Mouse (Mus musculus) olfactory bulb, adult 2 months (tissue): ENCODE data around the gene Gm17617. TPM values are rescaled to one million over a fixed set of nuclear protein-coding genes. Genes with fewer than 3 reads are reported as not detected.

Experiments used
- H3K27ac ChIP-seq: fragments of 200-500 bp; 2 replicates; pipeline ENCODE4 v1.5.1; 2012; ENCODE audit warnings: low read depth, low read length; ENCODE audit not compliant: insufficient read depth
- H3K4me1 ChIP-seq: fragments of 200-500 bp; 2 replicates; pipeline ENCODE4 v1.6.1; 2012; ENCODE audit warnings: low read length; ENCODE audit not compliant: control insufficient read depth, insufficient read depth
- H3K4me3 ChIP-seq: fragments of 200-500 bp; 2 replicates; pipeline ENCODE4 v1.5.1; 2012; ENCODE audit warnings: mild to moderate bottlenecking, low read depth, low read length, moderate library complexity; ENCODE audit not compliant: insufficient read depth
- CTCF ChIP-seq: fragments of 200-500 bp; IDR thresholded peaks from 2 replicates; pipeline ENCODE4 v1.5.1; 2012; ENCODE audit warnings: low read depth, mild to moderate bottlenecking, low read length, moderate library complexity; ENCODE audit not compliant: insufficient read depth
- POLR2A ChIP-seq: fragments of 200-500 bp; IDR thresholded peaks from 2 replicates; pipeline ENCODE4 v1.6.1; 2012; ENCODE audit warnings: mild to moderate bottlenecking, low read depth, low read length, moderate library complexity; ENCODE audit not compliant: insufficient read depth
- WGBS: fragments of 180-500 bp; shearing (Covaris S2); methylation state at CpG from one replicate; pipeline ENCODE4 v1.1.7; 2018; 5-methylcytosine and 5-hydroxymethylcytosine counted together
- polyA plus RNA-seq: library from polyadenylated mRNA; stranded (reverse); fragments of >200 nt; gene quantifications from 2 replicates; pipeline ENCODE4 v1.2.4, GENCODE M21; 2012; ENCODE audit warnings: low replicate concordance; ENCODE audit not compliant: missing spikeins, insufficient read depth, insufficient read length

Gene Gm17617
- polyA plus RNA-seq, 1 experiment, result not detected

DNA sequence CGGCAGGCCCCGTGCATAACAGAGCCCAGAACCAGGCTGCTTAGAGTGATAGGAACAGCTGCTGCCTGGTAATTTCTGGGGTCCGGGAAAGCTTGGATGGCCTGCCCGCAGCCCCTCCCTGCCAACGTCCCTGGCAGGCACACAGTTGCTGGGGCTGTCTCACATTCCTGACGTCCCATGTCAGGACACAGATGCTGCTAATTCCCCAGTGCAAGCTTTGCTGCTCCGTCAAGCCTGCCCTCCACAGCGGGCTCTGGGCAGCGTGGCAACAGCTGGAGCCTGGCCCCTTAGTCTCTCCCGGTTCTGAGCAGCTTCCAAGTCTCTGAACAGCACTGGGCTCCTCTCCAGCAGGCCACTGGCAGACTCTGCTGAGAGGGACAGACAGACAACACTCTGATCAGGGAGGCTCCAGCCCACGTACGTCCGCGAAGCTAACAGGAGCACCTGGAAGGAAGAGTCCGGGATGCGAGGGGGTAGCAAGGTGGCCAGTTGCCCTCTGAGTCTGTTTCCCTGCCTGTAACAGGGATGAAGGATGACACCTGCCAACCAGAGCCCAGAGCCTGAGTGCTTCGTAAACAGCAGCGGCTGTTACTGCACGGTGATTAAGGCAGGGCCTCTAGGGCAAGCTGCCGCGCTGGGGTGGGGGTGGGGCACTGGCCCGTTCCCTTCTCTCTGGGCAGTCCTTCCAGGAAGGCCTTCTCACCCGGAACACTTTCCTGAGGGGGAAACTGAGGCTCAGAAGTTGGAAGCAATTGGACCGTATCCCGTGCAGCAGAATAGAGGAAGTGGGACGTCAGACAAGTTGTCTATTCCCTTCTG, 38.4 kb upstream of the Gm17617 start:
- no peak for TF ChIP-seq POLR2A
- TF ChIP-seq CTCF, result no peak
- Histone ChIP-seq H3K27ac (peak overlapping the region; percentile 25; the same call in 1 of the 2 replicates), H3K4me1 (peaks cover 26% of the 10 kb centered on the region), H3K4me3 (no peak overlapping the region)
- WGBS, result 28% methylated on average over 26 of the region's 26 CpGs

DNA sequence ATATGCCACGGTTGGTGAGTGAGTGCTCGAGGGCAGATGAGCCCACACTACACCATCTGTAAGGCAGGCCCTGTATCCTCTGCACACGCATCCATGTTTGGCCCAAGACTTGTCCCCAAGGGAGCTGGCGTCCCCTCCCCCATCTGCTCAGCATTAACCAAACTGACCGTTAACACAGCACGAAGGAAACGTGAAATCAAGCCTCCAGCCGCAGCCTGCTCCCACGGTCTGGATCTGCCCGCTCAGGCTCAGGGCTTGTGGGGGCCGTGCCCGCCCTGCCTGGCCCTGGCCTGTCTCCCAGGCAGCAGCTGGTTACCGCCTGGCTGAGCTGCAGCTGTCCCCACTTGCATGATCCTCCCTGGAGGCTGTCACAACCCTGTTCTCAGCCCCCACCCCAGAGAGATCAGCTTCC, 35.6 kb upstream of the Gm17617 start:
- H3K4me3 ChIP-seq, result no peak overlapping the region
- TF ChIP-seq POLR2A (no peak), CTCF (no peak)
- WGBS, result 42% methylated on average over 13 of the region's 13 CpGs
- peaks cover 26% of the 10 kb centered on the region for H3K4me1 ChIP-seq
- peak overlapping the region; percentile 9; the same call in 1 of the 2 replicates for H3K27ac ChIP-seq

DNA sequence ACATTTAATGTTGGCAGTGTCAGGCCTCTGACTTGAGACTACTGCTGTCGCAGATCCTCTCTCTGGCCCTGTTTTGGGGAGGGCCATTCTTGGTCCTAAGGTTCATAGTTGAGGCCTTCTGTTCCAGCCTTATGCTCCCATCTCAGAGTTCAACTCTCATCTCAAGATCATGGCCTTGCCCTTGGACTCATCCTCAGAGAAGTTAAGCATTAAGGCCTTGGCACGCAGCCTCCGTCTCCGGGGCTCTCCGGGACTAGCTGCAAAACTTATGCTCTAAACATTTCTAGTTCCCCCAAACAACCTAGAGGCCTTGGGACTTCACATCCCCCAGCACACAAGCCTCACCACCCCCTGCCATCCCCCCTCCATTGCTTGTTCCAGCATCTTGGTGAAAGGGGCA, 34.9 kb upstream of the Gm17617 start:
- Histone ChIP-seq H3K4me1 (peaks cover 26% of the 10 kb centered on the region), H3K4me3 (no peak overlapping the region), H3K27ac (no peak overlapping the region)
- WGBS, result 81% methylated on average over 5 of the region's 5 CpGs
- no peak for TF ChIP-seq CTCF
- TF ChIP-seq POLR2A, result no peak

- TF ChIP-seq POLR2A (no peak), CTCF (no peak)
These were observed 34.5 kb upstream of the Gm17617 start for GRCm38 (mm10) chr13:55167798-55168197.

GRCm38 (mm10) chr13:55166806-55167725, 33.7 kb upstream of the Gm17617 start:
- 93% methylated on average over 32 of the region's 32 CpGs for WGBS

More at GRCm38 (mm10) chr13:55167798-55168197, 34.5 kb upstream of the Gm17617 start:
- Histone ChIP-seq H3K27ac (no peak overlapping the region), H3K4me3 (no peak overlapping the region), H3K4me1 (peaks cover 26% of the 10 kb centered on the region)
- 88% methylated on average over 11 of the region's 11 CpGs for WGBS

GRCm38 (mm10) chr13:55165831-55166339, 32.5 kb upstream of the Gm17617 start:
- 92% methylated on average over 16 of the region's 16 CpGs for WGBS
- Histone ChIP-seq H3K4me3 (no peak overlapping the region), H3K4me1 (peaks cover 14% of the 10 kb centered on the region), H3K27ac (no peak overlapping the region)
- TF ChIP-seq POLR2A (no peak), CTCF (no peak)

More at GRCm38 (mm10) chr13:55166806-55167725, 33.7 kb upstream of the Gm17617 start:
- TF ChIP-seq POLR2A (0 out of 2 replicates have a peak, but pooled peaks have one; percentile 13), CTCF (no peak)
- H3K4me1 ChIP-seq, result peaks cover 21% of the 10 kb centered on the region
- H3K4me3 ChIP-seq, result no peak overlapping the region
- H3K27ac ChIP-seq, result no peak overlapping the region

DNA sequence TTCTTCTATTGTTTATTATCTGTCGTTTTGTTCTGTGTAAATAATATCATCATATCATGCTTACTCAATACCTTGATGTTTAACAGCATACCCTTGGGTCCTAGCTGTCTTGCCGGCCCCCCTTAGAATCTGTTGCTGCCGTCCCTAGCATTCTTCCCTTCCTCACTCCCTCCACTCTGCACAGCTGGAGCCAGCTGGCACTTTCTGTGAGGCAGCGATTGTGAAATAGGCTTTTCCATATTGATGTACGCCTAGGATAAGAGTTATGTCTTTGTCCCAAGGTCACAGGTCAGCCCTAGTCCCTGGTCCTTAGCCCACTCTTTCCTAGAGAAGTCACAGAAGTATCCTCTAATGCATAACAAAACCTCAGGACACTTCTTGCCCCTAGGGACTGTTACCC, 30.2 kb upstream of the Gm17617 start:
- WGBS, result 78% methylated on average over 5 of the region's 5 CpGs
- peaks cover 7% of the 10 kb centered on the region for H3K4me1 ChIP-seq
- no peak for TF ChIP-seq POLR2A
- no peak for TF ChIP-seq CTCF
- no peak overlapping the region for H3K4me3 ChIP-seq
- no peak overlapping the region for H3K27ac ChIP-seq

DNA sequence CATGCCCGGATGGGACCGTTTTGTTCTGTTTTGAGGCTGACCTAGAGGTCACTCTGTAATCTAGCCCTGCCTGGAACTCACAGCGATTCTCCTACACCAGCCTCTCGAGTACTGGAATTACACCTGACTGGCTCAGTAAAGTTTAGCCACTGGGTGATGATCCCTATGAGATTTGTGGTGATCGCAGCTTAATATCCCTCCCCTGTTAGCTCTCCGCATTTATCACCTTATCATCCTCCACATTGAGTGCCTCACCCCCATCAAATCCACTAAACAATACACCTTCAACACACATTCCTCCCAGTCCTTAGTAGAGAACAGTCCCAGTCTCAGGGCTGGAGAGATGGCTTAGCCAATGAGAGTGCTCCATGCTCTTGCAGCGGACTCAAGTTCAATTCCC, 29.0 kb upstream of the Gm17617 start:
- Histone ChIP-seq H3K4me3 (no peak overlapping the region), H3K27ac (no peak overlapping the region), H3K4me1 (no peaks in the 10 kb centered on the region)
- no peak for TF ChIP-seq CTCF
- no peak for TF ChIP-seq POLR2A
- WGBS, result 84% methylated on average over 7 of the region's 7 CpGs

GRCm38 (mm10) chr13:55153951-55154350, 20.6 kb upstream of the Gm17617 start:
- no peak for TF ChIP-seq CTCF
- TF ChIP-seq POLR2A, result no peak
- no peak overlapping the region for H3K27ac ChIP-seq
- WGBS, result 95% methylated on average over 5 of the region's 5 CpGs
- no peak overlapping the region for H3K4me3 ChIP-seq
- peaks cover 11% of the 10 kb centered on the region for H3K4me1 ChIP-seq
